In the genomic region with DNA sequence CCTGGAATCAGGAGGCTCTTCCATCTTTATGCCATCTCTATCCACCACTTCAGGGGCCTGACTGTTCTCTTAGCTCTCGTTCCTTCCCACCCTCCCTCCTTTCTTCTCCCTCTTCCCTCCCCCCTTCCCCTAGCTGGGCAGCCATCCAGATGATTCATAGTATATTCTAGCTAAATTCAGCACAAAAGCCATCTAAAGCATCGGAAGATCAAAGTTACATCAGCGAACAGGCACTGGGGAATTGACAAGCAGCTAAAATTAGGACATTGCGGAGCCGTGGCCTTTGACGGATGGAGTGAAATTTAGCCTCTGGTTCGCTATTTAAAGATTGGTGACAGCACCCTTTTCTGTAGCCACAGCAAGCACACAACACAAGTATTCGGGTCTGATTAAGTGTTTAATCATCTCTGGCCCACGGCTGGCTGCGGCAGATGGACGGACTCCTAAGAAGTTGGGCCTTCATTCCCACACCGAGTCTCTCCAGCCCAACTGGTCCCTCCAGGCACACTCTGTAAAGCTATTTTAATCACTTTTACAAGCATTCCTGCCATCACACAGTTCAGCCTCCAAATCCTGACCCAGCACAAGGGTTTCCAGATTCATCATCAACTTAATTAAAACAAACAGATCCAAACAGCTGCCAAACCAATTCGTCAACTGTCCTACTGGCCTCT, we compare ENCODE assay signal across 9 mouse cellular contexts.
A peak's percentile ranks its signal among the peaks of the same experiment; 100 is the strongest.
DNase-seq lines count a peak whose midpoint lies in the region; ATAC-seq lines count a peak whose summit lies in the region.
"Had no signal": no experiment of that assay in that cellular context is flagged by ENCODE, and none has a peak within 500 bp of the region (broad histone marks: within the 10 kb centered on the region; RNA-seq: fewer than 3 reads in every experiment).

No protein-coding gene starts in this region.

- no peaks in the 10 kb centered on the region for H3K9me3 ChIP-seq in liver, embryonic 11.5 days (ENCODE audit: control insufficient read depth, low read length)
- no peaks in the 10 kb centered on the region for H3K9me3 ChIP-seq in heart, embryonic 15.5 days (replicated peaks)
- H3K9me3 ChIP-seq in midbrain, embryonic 13.5 days = no peaks in the 10 kb centered on the region
- H3K9me3 ChIP-seq: liver, embryonic 15.5 days had no signal

- no peak overlapping the region for H3K9ac ChIP-seq in liver, embryonic 11.5 days (ENCODE audit: low read depth, low read length)
- no peak overlapping the region for H3K9ac ChIP-seq in heart, embryonic 15.5 days
- H3K9ac ChIP-seq in midbrain, embryonic 13.5 days (replicated peaks) = no peak overlapping the region
- H3K9ac ChIP-seq: liver, embryonic 15.5 days had no signal

- no peaks in the 10 kb centered on the region for H3K36me3 ChIP-seq in liver, embryonic 11.5 days (ENCODE audit: control insufficient read depth, insufficient read depth, low read length)
- no peaks in the 10 kb centered on the region for H3K36me3 ChIP-seq in heart, embryonic 15.5 days
- H3K36me3 ChIP-seq in midbrain, embryonic 13.5 days = no peaks in the 10 kb centered on the region
- H3K36me3 ChIP-seq: liver, embryonic 15.5 days had no signal

- H3K27me3 ChIP-seq in liver, embryonic 11.5 days (replicated peaks; ENCODE audit: control insufficient read depth, insufficient read depth, low read length) = no peaks in the 10 kb centered on the region
- no peaks in the 10 kb centered on the region for H3K27me3 ChIP-seq in heart, embryonic 15.5 days
- H3K27me3 ChIP-seq in midbrain, embryonic 13.5 days = no peaks in the 10 kb centered on the region
- H3K27me3 ChIP-seq: liver, embryonic 15.5 days had no signal

- H3K27ac ChIP-seq in liver, embryonic 11.5 days (ENCODE audit: low read depth, low read length) = no peak overlapping the region
- H3K27ac ChIP-seq in heart, embryonic 15.5 days = peak overlapping the region; percentile 83
- no peak overlapping the region for H3K27ac ChIP-seq in midbrain, embryonic 13.5 days
- H3K27ac ChIP-seq: liver, embryonic 15.5 days had no signal

- no peak for ATAC-seq in liver, embryonic 11.5 days (replicated peaks; ENCODE audit: low FRiP score)
- ATAC-seq in heart, embryonic 15.5 days (replicated peaks; ENCODE audit: insufficient number of reproducible peaks, insufficient read depth, low FRiP score, low read depth) = peak; percentile 78
- ATAC-seq in midbrain, embryonic 13.5 days = peak; percentile 60; the same call in 1 of the 2 replicates

- H3K4me3 ChIP-seq in liver, embryonic 11.5 days (ENCODE audit: low read depth, low read length) = no peak overlapping the region
- no peak overlapping the region for H3K4me3 ChIP-seq in heart, embryonic 15.5 days
- no peak overlapping the region for H3K4me3 ChIP-seq in midbrain, embryonic 13.5 days (replicated peaks)
- H3K4me3 ChIP-seq: liver, embryonic 15.5 days had no signal

- WGBS in liver, embryonic 11.5 days = 56% methylated on average over 13 of the region's 13 CpGs
- 10% methylated on average over 13 of the region's 13 CpGs for WGBS in heart, embryonic 15.5 days
- 43% methylated on average over 13 of the region's 13 CpGs for WGBS in midbrain, embryonic 13.5 days

- H3K4me1 ChIP-seq in liver, embryonic 11.5 days (replicated peaks; ENCODE audit: control insufficient read depth, insufficient read depth, low read length) = no peaks in the 10 kb centered on the region; the same call in 1 of the 2 replicates
- H3K4me1 ChIP-seq in heart, embryonic 15.5 days (replicated peaks) = peaks cover 33% of the 10 kb centered on the region
- H3K4me1 ChIP-seq in midbrain, embryonic 13.5 days (replicated peaks) = peaks cover 16% of the 10 kb centered on the region

- H3K4me2 ChIP-seq in liver, embryonic 11.5 days = no peak overlapping the region
- H3K4me2 ChIP-seq in heart, embryonic 15.5 days = peak overlapping the region; percentile 12
- H3K4me2 ChIP-seq in midbrain, embryonic 13.5 days (replicated peaks) = 0 out of 2 replicates have a peak overlapping the region, but pooled peaks have one; percentile 14
- H3K4me2 ChIP-seq: liver, embryonic 15.5 days had no signal

- peak; percentile 12 for DNase-seq in liver
- no peak for DNase-seq in liver, embryonic 11.5 days (ENCODE audit: low spot score)
- peak; percentile 76 for DNase-seq in fibroblast of lung, adult 2 months (ENCODE audit: low read depth)
- DNase-seq in layer of hippocampus, postnatal 36 days = peak; percentile 15 to 25
- peak; percentile 72 for DNase-seq in telencephalon, adult 2 months (ENCODE audit: low read depth, low spot score)
- DNase-seq in yolk sac, embryonic 10.5 days (ENCODE audit: low spot score) = no peak

Comparison
In these comparisons a context has a peak if more than half of its experiments do, and no peak if none do; other contexts are left out.
1. DNase-seq: peak in liver (single experiment), fibroblast of lung, adult 2 months (single experiment), layer of hippocampus, postnatal 36 days (2 of 2) and telencephalon, adult 2 months (single experiment); none in liver, embryonic 11.5 days (single experiment) and yolk sac, embryonic 10.5 days (single experiment).